ENCODE assay signal across 31 mouse cellular contexts in genomic region chr7:142794481-142794880, GRCm38 (mm10). TPM values are rescaled to one million over a fixed set of nuclear protein-coding genes. Genes with fewer than 3 reads are reported as not detected.
A peak's percentile ranks its signal among the peaks of the same experiment; 100 is the strongest.
DNase-seq lines count a peak whose midpoint lies in the region; ATAC-seq and TF ChIP-seq lines count a peak whose summit lies in the region.
"Had no signal": no experiment of that assay in that cellular context is flagged by ENCODE, and none has a peak within 500 bp of the region (broad histone marks: within the 10 kb centered on the region; RNA-seq: fewer than 3 reads in every experiment).

No protein-coding gene starts in this region.

- TF ChIP-seq POLR2A in MEL (IDR thresholded peaks at IDR 0.05; ENCODE audit: control insufficient read depth in 1 of 2, insufficient read depth in 1 of 2, low read depth in 1 of 2, low read length in 2 of 2, poor library complexity in 1 of 2): no peak

- no peaks in the 10 kb centered on the region for H3K36me3 ChIP-seq in kidney, postnatal 0 days (ENCODE audit: insufficient read depth, low read length)
- H3K36me3 ChIP-seq in MEL (ENCODE audit: control insufficient read depth in 1 of 2, insufficient read depth in 2 of 2, low read length in 2 of 2): no peaks in the 10 kb centered on the region; a peak in 1 of 4 replicates
- no peaks in the 10 kb centered on the region for H3K36me3 ChIP-seq in limb, embryonic 15.5 days
- H3K36me3 ChIP-seq: embryonic facial prominence, embryonic 13.5 days; forebrain, embryonic 10.5 days; G1E; hindbrain, embryonic 12.5 days; hindbrain, embryonic 15.5 days had no signal

- no peaks in the 10 kb centered on the region for H3K9me3 ChIP-seq in kidney, postnatal 0 days (replicated peaks; ENCODE audit: low read length)
- no peaks in the 10 kb centered on the region for H3K9me3 ChIP-seq in MEL (replicated peaks; ENCODE audit: insufficient read depth, low read length)
- no peaks in the 10 kb centered on the region for H3K9me3 ChIP-seq in limb, embryonic 15.5 days
- H3K9me3 ChIP-seq: embryonic facial prominence, embryonic 13.5 days; forebrain, embryonic 10.5 days; forebrain, embryonic 13.5 days; G1E; hindbrain, embryonic 12.5 days; hindbrain, embryonic 15.5 days had no signal

- H3K27me3 ChIP-seq in kidney, postnatal 0 days (ENCODE audit: insufficient read depth, low read length): no peaks in the 10 kb centered on the region
- H3K27me3 ChIP-seq in MEL (ENCODE audit: control insufficient read depth in 1 of 2, insufficient read depth in 2 of 2, low read length in 2 of 2): no peaks in the 10 kb centered on the region; a peak in 2 of 4 replicates
- no peaks in the 10 kb centered on the region for H3K27me3 ChIP-seq in limb, embryonic 15.5 days
- H3K27me3 ChIP-seq: embryonic facial prominence, embryonic 13.5 days; forebrain, embryonic 13.5 days; hindbrain, embryonic 12.5 days; hindbrain, embryonic 15.5 days had no signal

- no peak overlapping the region for H3K4me2 ChIP-seq in kidney, postnatal 0 days (ENCODE audit: low read length)
- no peak overlapping the region for H3K4me2 ChIP-seq in limb, embryonic 15.5 days
- H3K4me2 ChIP-seq: embryonic facial prominence, embryonic 13.5 days; forebrain, embryonic 13.5 days; heart, embryonic 11.5 days; hindbrain, embryonic 12.5 days; hindbrain, embryonic 15.5 days had no signal

- DNase-seq in kidney, postnatal 0 days (ENCODE audit: low spot score): peak; percentile 12
- DNase-seq in kidney, postnatal 25 days: no peak
- DNase-seq in MEL (ENCODE audit: low read depth, low spot score): peak; percentile 29
- peak; percentile 13 for DNase-seq in Muller cell, postnatal 12 days (ENCODE audit: inconsistent ontology term)
- DNase-seq in right cerebral cortex, postnatal 10 days (ENCODE audit: low spot score in 2 of 2): no peak
- no peak for DNase-seq in thymus, postnatal 4 days
- no peak for DNase-seq in cerebellum, adult 9-10 months
- DNase-seq: adrenal gland, adult 8-10 months; adrenal gland, postnatal 25 days; cerebellum, adult 18-20 months; cerebellum, adult 9-11 months; cerebellum, postnatal 25 days; gastrocnemius, postnatal 10 days had no signal

- no peak for ATAC-seq in kidney, postnatal 0 days (replicated peaks; ENCODE audit: low FRiP score, low read depth)
- ATAC-seq in limb, embryonic 15.5 days (ENCODE audit: insufficient number of reproducible peaks, low FRiP score, low TSS enrichment, low read depth): no peak
- ATAC-seq: activated CD4-positive, CD25-positive, alpha-beta regulatory T cell, adult 4 months; forebrain, embryonic 13.5 days; forebrain, embryonic 16.5 days had no signal

- no peaks in the 10 kb centered on the region for H3K4me1 ChIP-seq in kidney, postnatal 0 days (replicated peaks; ENCODE audit: insufficient read depth, low read length)
- peaks cover 0 to 5% of the 10 kb centered on the region in 2 experiments; a peak in 2 of 4 replicates for H3K4me1 ChIP-seq in MEL (ENCODE audit: control insufficient read depth in 1 of 2, insufficient read depth in 2 of 2, low read length in 2 of 2)
- peaks cover 4% of the 10 kb centered on the region; the same call in 1 of the 2 replicates for H3K4me1 ChIP-seq in limb, embryonic 15.5 days
- H3K4me1 ChIP-seq: hindbrain, embryonic 15.5 days had no signal

- TF ChIP-seq EP300 in MEL (IDR thresholded peaks at IDR 0.05; ENCODE audit: low read depth in 1 of 2, low read length in 2 of 2): peak; percentile 79 to 81

- H3K27ac ChIP-seq in kidney, postnatal 0 days: no peak overlapping the region
- peak overlapping the region; percentile 36; the same call in 1 of the 2 replicates for H3K27ac ChIP-seq in MEL (ENCODE audit: control insufficient read depth, low read depth, low read length)
- H3K27ac ChIP-seq in limb, embryonic 15.5 days: peak overlapping the region; percentile 33; the same call in 1 of the 2 replicates
- H3K27ac ChIP-seq: embryonic facial prominence, embryonic 13.5 days; forebrain, embryonic 13.5 days; hindbrain, embryonic 12.5 days; hindbrain, embryonic 15.5 days had no signal

- TF ChIP-seq RAD21 in MEL (IDR thresholded peaks at IDR 0.05; ENCODE audit: low read depth, low read length): no peak

- WGBS in kidney, postnatal 0 days: 58% methylated on average over 2 of the region's 2 CpGs
- WGBS in limb, embryonic 15.5 days: 34% methylated on average over 2 of the region's 2 CpGs

- no peak overlapping the region for H3K4me3 ChIP-seq in kidney, postnatal 0 days (replicated peaks; ENCODE audit: low read depth, low read length)
- no peak overlapping the region for H3K4me3 ChIP-seq in MEL (ENCODE audit: control insufficient read depth in 1 of 2, insufficient read depth in 1 of 2, low read depth in 2 of 2, low read length in 2 of 2)
- no peak overlapping the region for H3K4me3 ChIP-seq in limb, embryonic 15.5 days
- H3K4me3 ChIP-seq: embryonic facial prominence, embryonic 13.5 days; forebrain, embryonic 10.5 days; forebrain, embryonic 13.5 days; hindbrain, embryonic 12.5 days; hindbrain, embryonic 15.5 days had no signal

- no peak overlapping the region for H3K9ac ChIP-seq in kidney, postnatal 0 days (ENCODE audit: low read depth, low read length)
- no peak overlapping the region for H3K9ac ChIP-seq in MEL (ENCODE audit: control insufficient read depth, low read depth, low read length, poor library complexity, severe bottlenecking)
- H3K9ac ChIP-seq in limb, embryonic 15.5 days: no peak overlapping the region
- H3K9ac ChIP-seq: embryonic facial prominence, embryonic 13.5 days; forebrain, embryonic 13.5 days; hindbrain, embryonic 12.5 days; hindbrain, embryonic 15.5 days had no signal

- H3K79me2 ChIP-seq in MEL (ENCODE audit: control insufficient read depth, insufficient read depth, low read length, poor library complexity): no peaks in the 10 kb centered on the region

- TF ChIP-seq CTCF in kidney, postnatal 0 days (IDR thresholded peaks at IDR 0.05; ENCODE audit: low read depth): no peak
- TF ChIP-seq CTCF in MEL (IDR thresholded peaks at IDR 0.05 in 2 of 3, conservative IDR thresholded peaks at IDR 0.05 in 1 of 3; ENCODE audit: control insufficient read depth in 1 of 3, insufficient read depth in 1 of 3, low read depth in 2 of 3, low read length in 3 of 3, poor library complexity in 1 of 3, severe bottlenecking in 1 of 3): no peak

TF ChIP-seq in MEL, 35 proteins besides CTCF, POLR2A, EP300 and RAD21:
- TF ChIP-seq CHD2 (IDR thresholded peaks at IDR 0.05; ENCODE audit: low read length): no peak
- TF ChIP-seq GATA1 (IDR thresholded peaks at IDR 0.05; ENCODE audit: low read depth, low read length): no peak
- TF ChIP-seq MXI1 (IDR thresholded peaks at IDR 0.05; ENCODE audit: low read depth, low read length): peak; percentile 46; the same call in 1 of the 2 replicates
- no peak for TF ChIP-seq ZC3H11A (IDR thresholded peaks at IDR 0.05; ENCODE audit: low read depth, low read length)
- no peak for TF ChIP-seq GABPA (IDR thresholded peaks at IDR 0.05; ENCODE audit: low read depth, low read length)
- TF ChIP-seq MYC (IDR thresholded peaks at IDR 0.05; ENCODE audit: low read depth, low read length): no peak
- TF ChIP-seq BHLHE40 (IDR thresholded peaks at IDR 0.05; ENCODE audit: borderline replicate concordance, low read depth, low read length): no peak
- TF ChIP-seq MAZ (IDR thresholded peaks at IDR 0.05; ENCODE audit: low read depth, low read length): no peak
- TF ChIP-seq POLR2AphosphoS5 (IDR thresholded peaks at IDR 0.05; ENCODE audit: borderline replicate concordance, low read depth, low read length): no peak
- no peak for TF ChIP-seq MEF2A (IDR thresholded peaks at IDR 0.05; ENCODE audit: extremely low read depth, insufficient replicate concordance, low read depth, low read length, poor library complexity, severe bottlenecking)
- TF ChIP-seq TAL1 (IDR thresholded peaks at IDR 0.05; ENCODE audit: low read length): no peak
- TF ChIP-seq ZMIZ1 (IDR thresholded peaks at IDR 0.05; ENCODE audit: low read depth, low read length): no peak
- TF ChIP-seq JUND (IDR thresholded peaks at IDR 0.05; ENCODE audit: low read depth, low read length): no peak
- TF ChIP-seq KAT2A (conservative IDR thresholded peaks at IDR 0.05; ENCODE audit: low read depth, low read length): no peak
- TF ChIP-seq SMC3 (IDR thresholded peaks at IDR 0.05; ENCODE audit: low read depth, low read length): no peak
- no peak for TF ChIP-seq MAX (IDR thresholded peaks at IDR 0.05; ENCODE audit: low read length)
- no peak for TF ChIP-seq ELF1 (IDR thresholded peaks at IDR 0.05; ENCODE audit: low read depth, low read length)
- no peak for TF ChIP-seq CHD1 (IDR thresholded peaks at IDR 0.05; ENCODE audit: low read depth, low read length)
- no peak for TF ChIP-seq ZNF384 (IDR thresholded peaks at IDR 0.05; ENCODE audit: low read depth, low read length)
- TF ChIP-seq USF1 (IDR thresholded peaks at IDR 0.05; ENCODE audit: low read depth, low read length): no peak
- peak; percentile 11; the same call in 1 of the 2 replicates for TF ChIP-seq RCOR1 (IDR thresholded peaks at IDR 0.05; ENCODE audit: low read depth, low read length)
- TF ChIP-seq ETS1 (IDR thresholded peaks at IDR 0.05; ENCODE audit: low read depth, low read length): peak; percentile 61; the same call in 1 of the 2 replicates
- TF ChIP-seq UBTF (IDR thresholded peaks at IDR 0.05; ENCODE audit: borderline replicate concordance, insufficient read depth, low read depth, low read length): no peak
- no peak for TF ChIP-seq POLR2AphosphoS2 (IDR thresholded peaks at IDR 0.05; ENCODE audit: low read length)
- no peak for TF ChIP-seq SIN3A (IDR thresholded peaks at IDR 0.05; ENCODE audit: low read length)
- TF ChIP-seq NRF1 (IDR thresholded peaks at IDR 0.05; ENCODE audit: insufficient read depth, low read depth, low read length, poor library complexity, severe bottlenecking): no peak
- no peak for TF ChIP-seq MAFK (IDR thresholded peaks at IDR 0.05; ENCODE audit: borderline replicate concordance, low read depth, low read length)
- no peak for TF ChIP-seq TBP (IDR thresholded peaks at IDR 0.05; ENCODE audit: low read depth, low read length)
- no peak for TF ChIP-seq HCFC1 (IDR thresholded peaks at IDR 0.05; ENCODE audit: low read depth, low read length)
- peak; percentile 51; the same call in 1 of the 2 replicates for TF ChIP-seq MYB (IDR thresholded peaks at IDR 0.05; ENCODE audit: low read depth, low read length)
- no peak for TF ChIP-seq E2F4 (IDR thresholded peaks at IDR 0.05; ENCODE audit: borderline replicate concordance, low read depth, low read length)
- TF ChIP-seq TCF12 (IDR thresholded peaks at IDR 0.05; ENCODE audit: low read depth, low read length): peak; percentile 67; the same call in 1 of the 2 replicates

RNA-seq across cellular contexts. Expression of gene Ins2, which starts 51.3 kb away (rescaled TPM):
- not detected in 2 replicates for polyA plus RNA-seq in kidney, postnatal 0 days (2015; fragmentation: Nextera tagmentation; extraction: Ambion mirVana)
- total RNA-seq in MEL (2012; rRNA removed): not detected in 2 replicates
- polyA plus RNA-seq in MEL (2012; ENCODE audit: insufficient read depth in 1 of 2, insufficient read length in 2 of 2, low read depth in 1 of 2, low replicate concordance in 2 of 2, missing spikeins in 1 of 2): not detected
- polyA plus RNA-seq in limb, embryonic 15.5 days (2015; fragmentation: Nextera tagmentation; extraction: Ambion mirVana): 0.87 TPM in 1 of 2 replicates, not detected in the other
- total RNA-seq: adrenal gland, adult 8-10 months; adrenal gland, postnatal 25 days; CH12.LX; common myeloid progenitor, adult 5-6 weeks; gastrocnemius, adult 18-20 months; gastrocnemius, postnatal 10 days; gastrocnemius, postnatal 4 days; heart, adult 8-10 months; heart, postnatal 25 days; hematopoietic stem cell, adult 5-6 weeks had no signal
- polyA plus RNA-seq: activated CD4-positive, CD25-positive, alpha-beta regulatory T cell, adult 4 months; C2C12; embryonic facial prominence, embryonic 13.5 days; forebrain, embryonic 10.5 days; forebrain, embryonic 13.5 days; G1E; heart, embryonic 11.5 days; hindbrain, embryonic 12.5 days had no signal

Comparison
In these comparisons a context has a peak if more than half of its experiments do, and no peak if none do; other contexts are left out.
1. DNase-seq: peak in kidney, postnatal 0 days (single experiment), MEL (single experiment) and Muller cell, postnatal 12 days (single experiment); none in kidney, postnatal 25 days (0 of 2), right cerebral cortex, postnatal 10 days (0 of 2), thymus, postnatal 4 days (single experiment) and cerebellum, adult 9-10 months (single experiment).